In the genomic region with DNA sequence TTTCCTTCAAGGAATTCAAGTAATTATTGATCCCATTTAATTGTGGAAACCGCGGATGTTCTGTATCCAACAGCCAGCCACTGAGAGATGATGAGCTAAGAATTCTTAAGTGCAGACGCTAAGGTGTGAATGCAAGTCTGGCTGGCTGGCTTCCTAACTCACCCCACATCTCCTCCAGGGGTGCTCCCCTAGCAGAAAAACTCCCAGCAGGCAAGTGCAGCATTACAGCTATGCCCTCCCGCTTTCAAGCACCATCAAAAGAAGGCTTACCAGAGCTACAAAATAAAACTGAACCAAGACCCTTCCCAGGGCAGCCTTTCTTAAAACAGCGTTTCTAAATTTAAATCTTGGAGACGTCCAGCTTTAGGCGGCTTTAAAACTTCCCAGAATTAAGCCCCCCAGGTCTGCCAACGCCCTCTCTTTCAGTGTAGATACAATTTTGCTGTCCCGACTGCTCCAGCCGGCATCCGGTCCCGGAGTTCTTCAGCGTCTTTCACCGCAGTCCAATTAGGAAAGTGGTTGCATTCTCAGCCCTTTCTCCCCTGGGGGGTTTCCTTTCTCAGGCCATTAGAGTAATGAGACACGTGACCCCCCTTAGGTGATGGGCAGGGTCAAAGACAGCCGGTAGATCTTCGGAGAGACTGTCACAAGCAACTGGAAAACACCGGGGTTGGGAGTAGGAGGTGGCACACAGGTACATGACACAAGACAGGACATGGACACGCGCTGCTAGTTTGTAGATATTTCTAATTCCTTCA, we compare ENCODE assay signal across 9 mouse cellular contexts. TPM values are rescaled to one million over a fixed set of nuclear protein-coding genes. Genes with fewer than 3 reads are reported as not detected.
DNase-seq lines count a peak whose midpoint lies in the region; ATAC-seq lines count a peak whose summit lies in the region.
"Had no signal": no experiment of that assay in that cellular context is flagged by ENCODE, and none has a peak within 500 bp of the region (broad histone marks: within the 10 kb centered on the region; RNA-seq: fewer than 3 reads in every experiment).

No protein-coding gene starts in this region.

- H3K9ac ChIP-seq in heart, embryonic 15.5 days: peak overlapping the region; percentile 51
- peak overlapping the region; percentile 9 for H3K9ac ChIP-seq in hindbrain, embryonic 13.5 days
- no peak overlapping the region for H3K9ac ChIP-seq in midbrain, embryonic 14.5 days (replicated peaks; ENCODE audit: low read length)

- 8% methylated on average over 20 of the region's 20 CpGs for WGBS in heart, embryonic 15.5 days
- WGBS in hindbrain, embryonic 13.5 days: 9% methylated on average over 20 of the region's 20 CpGs
- WGBS in midbrain, embryonic 14.5 days: 7% methylated on average over 20 of the region's 20 CpGs

- no peaks in the 10 kb centered on the region for H3K36me3 ChIP-seq in heart, embryonic 15.5 days
- no peaks in the 10 kb centered on the region for H3K36me3 ChIP-seq in hindbrain, embryonic 13.5 days
- no peaks in the 10 kb centered on the region for H3K36me3 ChIP-seq in midbrain, embryonic 14.5 days (ENCODE audit: control insufficient read depth, insufficient read depth, low read length)

- DNase-seq in heart, postnatal 4 days: no peak
- peak; percentile 24 for DNase-seq in embryo, embryonic 10 days (ENCODE audit: low spot score)
- DNase-seq in midbrain, embryonic 14.5 days: peak; percentile 51
- DNase-seq in adrenal gland, adult 18-20 months (ENCODE audit: low spot score in 2 of 2): no peak
- no peak for DNase-seq in adrenal gland, adult 8-10 months

- H3K4me2 ChIP-seq in heart, embryonic 15.5 days: peak overlapping the region; percentile 68
- peak overlapping the region; percentile 54 for H3K4me2 ChIP-seq in hindbrain, embryonic 13.5 days
- H3K4me2 ChIP-seq in midbrain, embryonic 14.5 days (ENCODE audit: low read length): peak overlapping the region; percentile 52

- 0 out of 2 replicates have a peak, but pooled peaks cover 5% of the 10 kb centered on the region for H3K27me3 ChIP-seq in heart, embryonic 15.5 days
- H3K27me3 ChIP-seq in hindbrain, embryonic 13.5 days: peaks cover 12% of the 10 kb centered on the region
- H3K27me3 ChIP-seq in midbrain, embryonic 14.5 days (ENCODE audit: control insufficient read depth, insufficient read depth, low read length): peaks cover 10% of the 10 kb centered on the region; the same call in 1 of the 2 replicates

- H3K9me3 ChIP-seq in heart, embryonic 15.5 days (replicated peaks): no peaks in the 10 kb centered on the region
- H3K9me3 ChIP-seq in hindbrain, embryonic 13.5 days: no peaks in the 10 kb centered on the region
- H3K9me3 ChIP-seq in midbrain, embryonic 14.5 days (ENCODE audit: control insufficient read depth, low read length): no peaks in the 10 kb centered on the region

- H3K4me1 ChIP-seq in heart, embryonic 15.5 days (replicated peaks): no peaks in the 10 kb centered on the region
- peaks cover 8% of the 10 kb centered on the region for H3K4me1 ChIP-seq in hindbrain, embryonic 13.5 days (replicated peaks)
- peaks cover 5% of the 10 kb centered on the region; the same call in 1 of the 2 replicates for H3K4me1 ChIP-seq in midbrain, embryonic 14.5 days (ENCODE audit: control insufficient read depth, insufficient read depth, low read length)

- no peak for ATAC-seq in heart, embryonic 15.5 days (replicated peaks; ENCODE audit: insufficient number of reproducible peaks, insufficient read depth, low FRiP score, low read depth)
- ATAC-seq in hindbrain, embryonic 13.5 days (ENCODE audit: low FRiP score): no peak
- peak; percentile 62; the same call in 1 of the 2 replicates for ATAC-seq in midbrain, embryonic 14.5 days (ENCODE audit: low FRiP score, low TSS enrichment)
- no peak for ATAC-seq in inflammation-experienced regulatory T-cells, adult 6 months

- peak overlapping the region; percentile 49 for H3K4me3 ChIP-seq in heart, embryonic 15.5 days
- peak overlapping the region; percentile 26 for H3K4me3 ChIP-seq in hindbrain, embryonic 13.5 days
- H3K4me3 ChIP-seq in midbrain, embryonic 14.5 days (replicated peaks; ENCODE audit: low read depth, low read length): peak overlapping the region; percentile 24
- H3K4me3 ChIP-seq: erythroblast, embryonic 14.5 days had no signal

- H3K27ac ChIP-seq in heart, embryonic 15.5 days: no peak overlapping the region
- no peak overlapping the region for H3K27ac ChIP-seq in hindbrain, embryonic 13.5 days
- no peak overlapping the region for H3K27ac ChIP-seq in midbrain, embryonic 14.5 days (replicated peaks; ENCODE audit: low read depth, low read length)

RNA-seq across cellular contexts. Expression of gene Paqr9, which starts 22.5 kb away (rescaled TPM):
- 0.52 and 0.70 TPM in 2 replicates for polyA plus RNA-seq in heart, embryonic 15.5 days (2015; fragmentation: Nextera tagmentation; extraction: Ambion mirVana)
- 10 to 100 TPM; 35.1 to 37.6 TPM for total RNA-seq in heart, postnatal 4 days (2021)
- 2.7 and 3.1 TPM in 2 replicates for polyA plus RNA-seq in hindbrain, embryonic 13.5 days (2015; fragmentation: Nextera tagmentation; extraction: Ambion mirVana)
- polyA plus RNA-seq in midbrain, embryonic 14.5 days (2014; fragmentation: Nextera tagmentation; extraction: Ambion mirVana): 4.7 and 6.0 TPM in 2 replicates
- total RNA-seq in adrenal gland, adult 18-20 months (2021): 10 to 100 TPM in 1 of 2 experiments, 1 to 10 TPM in 1; 8.4 to 16.1 TPM
- total RNA-seq in adrenal gland, adult 8-10 months (2022): 1 to 10 TPM; 1.8 to 7.8 (median 5.6) TPM
- polyA plus RNA-seq in inflammation-experienced regulatory T-cells, adult 6 months (2017; shearing (Covaris generic)): not detected

RNA-seq across cellular contexts. Expression of gene Pcolce2, which starts 55.5 kb away (rescaled TPM):
- 0.97 and 3.5 TPM in 2 replicates for polyA plus RNA-seq in heart, embryonic 15.5 days (2015; fragmentation: Nextera tagmentation; extraction: Ambion mirVana)
- total RNA-seq in heart, postnatal 4 days (2021): 10 to 100 TPM; 10.8 to 13.6 TPM
- polyA plus RNA-seq in hindbrain, embryonic 13.5 days (2015; fragmentation: Nextera tagmentation; extraction: Ambion mirVana): 3.3 and 3.6 TPM in 2 replicates
- 1.1 and 1.2 TPM in 2 replicates for polyA plus RNA-seq in midbrain, embryonic 14.5 days (2014; fragmentation: Nextera tagmentation; extraction: Ambion mirVana)
- total RNA-seq in adrenal gland, adult 18-20 months (2021): 1 to 10 TPM; 2.6 to 8.6 TPM
- 1 to 10 TPM; 3.0 to 9.3 (median 6.2) TPM for total RNA-seq in adrenal gland, adult 8-10 months (2022)
- polyA plus RNA-seq in inflammation-experienced regulatory T-cells, adult 6 months (2017; shearing (Covaris generic)): under 1 TPM in 2 of 3 experiments, not detected in 1; 0.16 to 0.19 TPM
- polyA plus RNA-seq: erythroblast, embryonic 14.5 days had no signal

Comparison
In these comparisons a context has a peak if more than half of its experiments do, and no peak if none do; other contexts are left out.
1. DNase-seq: peak in embryo, embryonic 10 days (single experiment) and midbrain, embryonic 14.5 days (single experiment); none in heart, postnatal 4 days (single experiment), adrenal gland, adult 18-20 months (0 of 2) and adrenal gland, adult 8-10 months (single experiment).
2. Peak in every context shown above with its lines, with median percentiles within 50 percentile points of each other: H3K4me2 ChIP-seq and H3K4me3 ChIP-seq.